Mouse (Mus musculus) left cerebral cortex, postnatal 10 days (tissue): Measurements from ENCODE around the gene Fam20a. TPM values are rescaled to one million over a fixed set of nuclear protein-coding genes. Genes with fewer than 3 reads are reported as not detected.

Experiments
- DNase-seq, 2 experiments: peaks; one replicate each; pipeline ENCODE4 v3.0.0; 2021 to 2022; ENCODE audit warnings: low spot score in 2 of 2, mixed read lengths in 1 of 2; ENCODE audit errors: extremely low spot score in 1 of 2
- intact Hi-C: fragments of 180-260 bp; cut with DNase I; formaldehyde crosslinking; loops from one replicate; pipeline ENCODE4 v1.15.1; 2025
- total RNA-seq, 2 experiments: library from RNA; stranded (reverse); gene quantifications; 2 replicates each; pipeline ENCODE4 v1.2.3; 2021

Gene Fam20a
- 10 to 100 TPM; 12.0 to 14.2 TPM for total RNA-seq

- peak in 1 of 2 experiments; percentile 78 for DNase-seq
- intact Hi-C loops = no loop called here
Observed at GRCm38 (mm10) chr11:109721781-109722446, at the start of gene Fam20a. Gene Fam20a (minus strand): TSS chr11:109722279.

GRCm38 (mm10) chr11:109771381-109771780 is 49.3 kb upstream of the Fam20a start:
- no peak for DNase-seq
- intact Hi-C loops = no loop called here

GRCm38 (mm10) chr11:109770185-109770584 is 48.1 kb upstream of the Fam20a start:
- intact Hi-C loops = no loop called here
- no peak for DNase-seq

- intact Hi-C loops = no loop called here
- DNase-seq = no peak
Observed at GRCm38 (mm10) chr11:109769091-109769490, 47.0 kb upstream of the Fam20a start.

- intact Hi-C loops = no loop called here
Observed at GRCm38 (mm10) chr11:109760063-109760462, 38.0 kb upstream of the Fam20a start.

GRCm38 (mm10) chr11:109758616-109759215 is 36.6 kb upstream of the Fam20a start:
- intact Hi-C loops = no loop called here
- DNase-seq = no peak

More at GRCm38 (mm10) chr11:109760063-109760462, 38.0 kb upstream of the Fam20a start:
- no peak for DNase-seq

- DNase-seq = peak; percentile 26 to 47
- intact Hi-C loops = no loop called here
Observed at GRCm38 (mm10) chr11:109754105-109754602, 32.1 kb upstream of the Fam20a start.

- intact Hi-C loops = no loop called here
- no peak for DNase-seq
Observed at GRCm38 (mm10) chr11:109751636-109752603, 29.8 kb upstream of the Fam20a start.

- intact Hi-C loops = no loop called here
- no peak for DNase-seq
Observed at GRCm38 (mm10) chr11:109745210-109745609, 23.1 kb upstream of the Fam20a start.

GRCm38 (mm10) chr11:109737967-109738366 is 15.9 kb upstream of the Fam20a start:
- intact Hi-C loops = no loop called here
- no peak for DNase-seq

GRCm38 (mm10) chr11:109736406-109736805 is 14.3 kb upstream of the Fam20a start:
- DNase-seq = no peak
- intact Hi-C loops = no loop called here

GRCm38 (mm10) chr11:109734341-109734740 is 12.3 kb upstream of the Fam20a start:
- intact Hi-C loops = no loop called here
- DNase-seq = no peak

- intact Hi-C loops = no loop called here
- no peak for DNase-seq
Observed at GRCm38 (mm10) chr11:109732726-109733438, 10.8 kb upstream of the Fam20a start.

GRCm38 (mm10) chr11:109728371-109728770 is 6.3 kb upstream of the Fam20a start:
- intact Hi-C loops = no loop called here
- no peak for DNase-seq

GRCm38 (mm10) chr11:109722711-109723110 is 632 bp upstream of the Fam20a start:
- intact Hi-C loops = no loop called here
- peak in 1 of 2 experiments; percentile 41 for DNase-seq

GRCm38 (mm10) chr11:109721320-109721780 is 729 bp downstream of the Fam20a start:
- DNase-seq = peak in 1 of 2 experiments; percentile 69
- intact Hi-C loops = no loop called here

- intact Hi-C loops = no loop called here
- DNase-seq = peak in 1 of 2 experiments; percentile 73
Observed at GRCm38 (mm10) chr11:109720809-109721319, 1.2 kb downstream of the Fam20a start.

GRCm38 (mm10) chr11:109719399-109719798 is 2.7 kb downstream of the Fam20a start:
- no peak for DNase-seq
- intact Hi-C loops = loop anchor here (5.0 kb wide), 1 partner anchor 47 kb away; no protein-coding TSS in a partner anchor
